Mouse (Mus musculus) forebrain, postnatal 0 days (tissue): ENCODE data around the gene Ankrd65. TPM values are rescaled to one million over a fixed set of nuclear protein-coding genes. Genes with fewer than 3 reads are reported as not detected.

Experiments used
- ATAC-seq: fragments of 200-750 bp; cut with Nextera tagmentation; 2 replicates; pipeline ENCODE4 v1.8.0; 2017; ENCODE audit warnings: mild to moderate bottlenecking, moderate library complexity
- DNase-seq: peaks from one replicate; pipeline ENCODE4 v3.0.0-alpha.2; 2015
- H3K27ac ChIP-seq: fragments of 300-500 bp; sonication (generic); 2 replicates; pipeline ENCODE4 v1.5.1; 2014; ENCODE audit warnings: low read depth, mild to moderate bottlenecking, antibody characterized with exemption, low read length, moderate library complexity, mixed read lengths
- H3K27me3 ChIP-seq: fragments of 300-500 bp; sonication (generic); 2 replicates; pipeline ENCODE4 v1.6.1; 2014; ENCODE audit warnings: mild to moderate bottlenecking, low read length, mixed read lengths; ENCODE audit not compliant: insufficient read depth
- H3K36me3 ChIP-seq: fragments of 300-500 bp; sonication (generic); 2 replicates; pipeline ENCODE4 v1.6.1; 2014; ENCODE audit warnings: mild to moderate bottlenecking, moderate library complexity; ENCODE audit not compliant: insufficient read depth
- H3K4me1 ChIP-seq: fragments of 300-500 bp; sonication (generic); 2 replicates; pipeline ENCODE4 v1.6.1; 2014; ENCODE audit warnings: antibody characterized with exemption; ENCODE audit not compliant: insufficient read depth
- H3K4me2 ChIP-seq: fragments of 300-500 bp; sonication (generic); 2 replicates; pipeline ENCODE4 v1.6.1; 2014; ENCODE audit warnings: low read depth, mild to moderate bottlenecking, moderate library complexity
- H3K4me3 ChIP-seq: fragments of 300-500 bp; sonication (generic); 2 replicates; pipeline ENCODE4 v1.5.1; 2014; ENCODE audit warnings: low read depth, low read length, mixed read lengths
- H3K9ac ChIP-seq: fragments of 300-500 bp; sonication (generic); 2 replicates; pipeline ENCODE4 v1.6.1; 2014; ENCODE audit warnings: mild to moderate bottlenecking
- H3K9me3 ChIP-seq: fragments of 300-500 bp; sonication (generic); 2 replicates; pipeline ENCODE4 v1.6.1; 2016; ENCODE audit warnings: low read length
- CTCF ChIP-seq: sonication (generic); IDR thresholded peaks from 2 replicates; pipeline ENCODE4 v1.5.1; 2016; ENCODE audit warnings: antibody characterized with exemption, control low read depth, low read depth
- WGBS: fragments of 180-500 bp; shearing (Covaris S2); extraction: QIAGEN DNeasy Blood & Tissue Kit; methylation state at CpG from one replicate; pipeline ENCODE4 v1.1.7; 2014; 5-methylcytosine and 5-hydroxymethylcytosine counted together
- polyA plus RNA-seq: library from polyadenylated mRNA; unstranded; fragments of >200 nt; fragmentation: Nextera tagmentation; extraction: Ambion mirVana; gene quantifications from 2 replicates; pipeline ENCODE4 v1.2.1, GENCODE M21; 2015
- total RNA-seq: library from RNA; depleted of rRNA; stranded (reverse); fragments of >200 nt; gene quantifications from 2 replicates; pipeline ENCODE4 v1.2.3, GENCODE M21; 2014

The Ankrd65 gene
- total and polyA plus RNA-seq, 2 experiments from 2014 or later = not detected

DNA sequence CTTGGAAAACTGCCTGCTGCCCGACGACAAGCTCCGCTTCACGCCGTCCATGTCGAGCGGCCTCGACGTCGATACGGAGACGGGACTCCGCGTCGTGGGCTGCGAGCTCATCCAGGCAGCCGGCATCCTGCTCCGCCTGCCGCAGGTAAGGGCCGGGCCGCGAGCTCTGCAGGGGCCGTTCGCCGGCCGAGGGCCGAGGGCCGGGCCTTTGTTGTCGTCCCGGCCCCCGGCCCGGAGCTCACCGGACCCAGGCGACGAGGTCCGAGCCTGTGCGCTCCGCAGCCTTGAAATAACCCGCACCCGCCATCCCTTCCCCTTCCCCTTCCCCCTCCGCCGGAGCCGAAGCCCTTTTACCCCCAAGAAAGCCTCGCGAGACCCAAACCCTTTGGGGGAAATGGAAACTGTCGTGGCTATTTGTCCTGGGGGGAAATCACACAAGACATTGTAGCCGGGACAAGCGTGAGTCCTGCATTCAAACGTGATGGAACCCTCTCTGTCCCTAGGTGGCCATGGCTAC lies 22.5 kb downstream of the Ankrd65 start:
- peak; percentile 55 for DNase-seq

DNA sequence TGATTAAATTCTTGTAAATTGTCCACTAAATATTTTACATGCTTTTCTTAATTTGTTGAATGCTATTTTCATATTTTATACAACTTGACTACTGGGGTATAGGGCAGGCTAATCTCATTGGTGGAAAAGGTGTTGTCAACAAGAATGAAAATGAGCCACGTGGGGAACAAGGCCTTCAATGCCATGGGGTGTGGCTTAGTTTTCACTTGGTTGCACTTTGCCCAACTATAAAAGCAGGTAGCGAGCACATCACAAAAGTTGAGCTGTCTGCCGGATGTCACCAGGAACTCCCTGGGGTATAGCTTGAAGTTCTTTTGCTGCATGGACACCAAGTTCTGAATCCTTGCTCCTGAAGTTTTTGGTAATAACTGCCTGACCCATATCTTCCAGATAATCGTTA lies 27.3 kb downstream of the Ankrd65 start:
- Histone ChIP-seq H3K4me3 (no peak overlapping the region), H3K9ac (no peak overlapping the region), H3K4me1 (peaks cover 9% of the 10 kb centered on the region; the same call in 1 of the 2 replicates), H3K27me3 (no peaks in the 10 kb centered on the region), H3K27ac (no peak overlapping the region), H3K36me3 (peaks cover 69% of the 10 kb centered on the region), H3K4me2 (no peak overlapping the region), H3K9me3 (no peaks in the 10 kb centered on the region)
- no peak for TF ChIP-seq CTCF
- 67% methylated on average over 4 of the region's 4 CpGs for WGBS
- ATAC-seq (no peak), DNase-seq (no peak)

More for the DNA sequence above, 22.5 kb downstream of the Ankrd65 start:
- Histone ChIP-seq H3K9ac (peak overlapping the region; percentile 99), H3K27me3 (no peaks in the 10 kb centered on the region), H3K4me2 (peak overlapping the region; percentile 73), H3K4me3 (peak overlapping the region; percentile 99), H3K36me3 (peaks cover 54% of the 10 kb centered on the region), H3K27ac (peak overlapping the region; percentile 90), H3K4me1 (peaks cover 9% of the 10 kb centered on the region; the same call in 1 of the 2 replicates), H3K9me3 (no peaks in the 10 kb centered on the region)
- 2% methylated on average over 46 of the region's 49 CpGs for WGBS
- ATAC-seq = peak; percentile 25
- TF ChIP-seq CTCF = no peak

DNA sequence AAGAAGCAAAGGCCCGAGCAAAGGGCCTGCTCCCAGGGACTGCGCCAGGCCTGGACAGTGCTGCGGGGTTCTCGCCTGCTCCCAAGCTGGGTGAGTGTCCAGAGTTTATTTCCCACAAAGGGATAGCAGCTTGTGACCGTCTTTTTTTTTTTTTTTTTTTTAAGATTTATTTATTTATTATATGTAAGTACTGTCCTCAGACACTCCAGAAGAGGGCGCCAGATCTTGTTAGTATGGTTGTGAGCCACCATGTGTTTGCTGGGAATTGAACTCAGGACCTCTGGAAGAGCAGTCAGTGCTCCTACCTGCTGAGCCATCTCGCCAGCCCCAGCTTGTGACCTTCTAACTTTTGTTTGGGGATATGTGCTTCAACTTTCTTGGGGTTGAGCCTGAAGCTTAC lies 30.8 kb downstream of the Ankrd65 start:
- no peak overlapping the region for H3K9ac ChIP-seq
- no peak overlapping the region for H3K4me3 ChIP-seq
- H3K9me3 ChIP-seq = no peaks in the 10 kb centered on the region
- peak; percentile 17 for DNase-seq
- TF ChIP-seq CTCF = peak; percentile 28; the same call in 1 of the 2 replicates
- H3K4me2 ChIP-seq = no peak overlapping the region
- ATAC-seq = no peak
- H3K36me3 ChIP-seq = peaks cover 90% of the 10 kb centered on the region
- no peak overlapping the region for H3K27ac ChIP-seq
- WGBS = 80% methylated on average over 7 of the region's 7 CpGs
- H3K4me1 ChIP-seq = no peaks in the 10 kb centered on the region
- H3K27me3 ChIP-seq = no peaks in the 10 kb centered on the region

DNA sequence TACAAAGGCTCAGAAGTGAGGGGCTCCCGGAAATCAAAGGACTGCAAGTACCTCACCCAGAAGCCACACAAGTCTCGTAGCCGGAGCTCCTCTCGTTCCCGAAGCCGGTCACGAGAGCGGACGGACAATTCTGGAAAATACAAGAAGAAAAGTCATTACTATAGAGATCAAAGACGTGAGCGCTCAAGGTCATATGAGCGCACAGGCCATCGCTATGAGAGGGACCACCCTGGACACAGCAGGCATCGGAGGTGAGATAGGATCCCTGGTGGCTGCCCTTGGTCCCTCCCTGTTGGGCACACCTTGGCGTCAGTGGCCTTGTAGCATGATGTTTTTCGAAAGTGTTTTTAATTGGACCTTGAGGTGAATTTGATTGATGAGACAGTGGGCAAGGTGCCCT lies 33.2 kb downstream of the Ankrd65 start:
- Histone ChIP-seq H3K4me2 (no peak overlapping the region), H3K9me3 (no peaks in the 10 kb centered on the region), H3K36me3 (peaks cover 76% of the 10 kb centered on the region), H3K27ac (no peak overlapping the region), H3K4me3 (no peak overlapping the region), H3K4me1 (no peaks in the 10 kb centered on the region), H3K27me3 (no peaks in the 10 kb centered on the region), H3K9ac (no peak overlapping the region)
- WGBS = 94% methylated on average over 16 of the region's 16 CpGs
- ATAC-seq (no peak), DNase-seq (no peak)
- TF ChIP-seq CTCF = no peak

DNA sequence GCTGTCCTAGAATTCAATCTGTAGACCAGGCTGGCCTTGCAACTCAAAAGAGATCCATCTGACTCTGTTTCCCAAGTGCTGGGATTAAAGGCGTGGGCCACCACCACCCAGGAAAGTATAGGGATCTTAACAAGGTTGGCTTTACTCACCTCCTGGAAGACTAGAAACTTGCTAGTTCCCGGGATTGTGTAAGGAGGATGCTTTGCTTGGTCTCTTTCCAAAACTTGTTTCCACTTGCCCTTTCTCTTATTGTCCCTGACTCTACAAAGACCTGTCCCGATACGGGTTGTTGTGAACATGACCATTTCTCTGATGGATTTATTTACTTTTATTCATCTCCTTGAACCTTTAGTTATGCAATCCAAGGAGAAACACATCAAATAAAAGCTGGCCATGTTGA lies 39.6 kb downstream of the Ankrd65 start:
- WGBS = 89% methylated on average over 4 of the region's 4 CpGs
- no peaks in the 10 kb centered on the region for H3K27me3 ChIP-seq
- no peak overlapping the region for H3K4me2 ChIP-seq
- no peak overlapping the region for H3K4me3 ChIP-seq
- no peak overlapping the region for H3K9ac ChIP-seq
- TF ChIP-seq CTCF = no peak
- H3K9me3 ChIP-seq = no peaks in the 10 kb centered on the region
- H3K36me3 ChIP-seq = peaks cover 24% of the 10 kb centered on the region
- H3K27ac ChIP-seq = no peak overlapping the region
- H3K4me1 ChIP-seq = 0 out of 2 replicates have a peak, but pooled peaks cover 8% of the 10 kb centered on the region
- DNase-seq = no peak
- ATAC-seq = no peak

DNA sequence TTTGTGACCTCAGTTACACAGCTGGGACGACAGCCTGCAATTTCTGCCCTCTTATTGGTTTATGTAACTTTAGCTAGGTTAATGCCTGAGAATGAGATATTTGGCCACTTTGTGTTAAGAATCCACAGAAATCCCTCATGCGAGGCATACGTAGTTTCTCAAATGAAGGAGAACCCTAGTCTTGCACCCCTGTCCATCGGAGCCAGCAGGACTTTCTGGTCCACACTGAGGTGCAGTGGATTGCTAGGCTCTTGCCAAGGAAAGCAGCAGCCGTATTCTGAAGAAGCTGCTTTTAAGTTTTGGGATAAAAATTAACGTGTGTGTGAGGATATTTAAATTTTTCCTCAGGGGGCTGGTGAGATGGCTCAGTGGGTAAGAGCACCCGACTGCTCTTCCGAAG lies 40.4 kb downstream of the Ankrd65 start:
- H3K9ac ChIP-seq = no peak overlapping the region
- 57% methylated on average over 8 of the region's 8 CpGs for WGBS
- ATAC-seq (no peak), DNase-seq (no peak)
- no peaks in the 10 kb centered on the region for H3K27me3 ChIP-seq
- peak overlapping the region; percentile 71 for H3K4me3 ChIP-seq
- H3K9me3 ChIP-seq = no peaks in the 10 kb centered on the region
- TF ChIP-seq CTCF = no peak
- H3K36me3 ChIP-seq = peaks cover 19% of the 10 kb centered on the region
- H3K4me2 ChIP-seq = peak overlapping the region; percentile 81
- 0 out of 2 replicates have a peak, but pooled peaks cover 8% of the 10 kb centered on the region for H3K4me1 ChIP-seq
- no peak overlapping the region for H3K27ac ChIP-seq

DNA sequence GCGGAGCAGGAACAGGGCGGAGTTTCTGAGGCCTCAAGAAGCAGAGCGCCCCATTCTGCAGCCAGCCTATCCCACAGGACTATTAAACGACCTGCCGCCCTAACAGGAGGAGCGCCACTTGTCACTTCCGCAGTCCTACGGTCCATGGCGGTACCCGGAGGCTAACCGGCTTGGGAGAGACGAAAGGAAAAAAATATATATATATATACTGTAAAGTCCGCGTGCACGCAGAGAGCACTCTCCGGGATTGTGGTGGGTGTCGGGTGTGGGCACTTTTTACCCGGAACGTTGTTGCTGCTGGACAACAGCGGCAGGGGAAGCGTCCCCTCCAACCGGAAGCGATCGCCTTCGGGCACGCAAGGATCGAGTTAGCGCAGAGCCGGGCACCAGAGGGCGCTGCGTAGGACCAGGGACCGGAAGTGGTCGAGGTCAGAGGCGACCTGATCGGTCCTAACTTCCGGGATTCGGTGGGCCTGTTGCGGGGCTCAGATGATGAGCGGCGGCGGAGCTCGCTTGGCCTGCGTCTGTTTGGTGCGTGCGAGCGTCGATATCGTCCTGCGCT lies 41.0 kb downstream of the Ankrd65 start, which contains the start of gene Aurkaip1:
TSS of gene Aurkaip1 (plus strand) at position 68 of the 562 bp plus-strand sequence.
- WGBS = under 1% methylated on average over 49 of the region's 49 CpGs
- ATAC-seq = peak; percentile 95
- Histone ChIP-seq H3K27ac (peak within 1 kb of the TSS; percentile 86), H3K4me1 (0 out of 2 replicates have a peak, but pooled peaks cover 8% of the 10 kb centered on the region), H3K36me3 (peaks cover 16% of the 10 kb centered on the region), H3K9me3 (no peaks in the 10 kb centered on the region), H3K4me2 (peak within 1 kb of the TSS; percentile 81), H3K9ac (peak within 1 kb of the TSS; percentile 69), H3K27me3 (no peaks in the 10 kb centered on the region), H3K4me3 (peak within 1 kb of the TSS; percentile 71)
- peak; percentile 95 for TF ChIP-seq CTCF
- peak; percentile 97 for DNase-seq
